Mouse (Mus musculus): ENCODE data around the gene Nr2c1.

Nr2c1 gene

DNA sequence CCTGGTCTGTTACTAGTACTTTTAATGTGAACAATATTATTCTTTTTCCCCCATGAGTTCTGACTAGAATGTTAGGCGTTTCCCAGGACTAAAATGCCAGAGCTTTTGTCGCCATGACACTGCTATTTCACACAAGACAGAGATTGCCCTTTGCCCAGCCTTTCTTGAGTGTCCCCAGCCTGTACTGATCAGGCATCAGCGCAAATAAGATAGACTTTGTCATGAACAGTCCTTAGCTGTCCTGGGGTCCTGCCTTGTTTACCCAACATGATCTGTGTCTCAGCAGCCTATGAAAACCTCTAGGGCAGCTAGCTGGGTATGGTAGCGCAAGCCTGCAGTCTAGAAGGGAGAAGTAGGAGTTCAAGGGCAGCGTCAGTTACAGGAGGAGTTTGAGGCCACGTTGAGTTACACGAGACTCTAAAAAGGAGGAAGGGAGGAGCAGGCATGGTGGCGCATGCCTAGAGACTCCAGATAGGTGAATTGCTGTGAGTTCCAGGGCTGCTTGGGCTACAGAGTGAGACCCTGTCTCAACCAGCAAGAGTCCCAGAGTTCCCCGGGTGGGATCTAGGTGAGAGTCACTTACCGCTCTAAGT lies 8.8 kb upstream of the Nr2c1 start:
- no peak for DNase-seq (ENCODE audit: low spot score in 2 of 2)

- DNase-seq (ENCODE audit: low spot score in 2 of 2) = no peak
These were observed 7.4 kb upstream of the Nr2c1 start for GRCm38 (mm10) chr10:94140227-94140931.

DNA sequence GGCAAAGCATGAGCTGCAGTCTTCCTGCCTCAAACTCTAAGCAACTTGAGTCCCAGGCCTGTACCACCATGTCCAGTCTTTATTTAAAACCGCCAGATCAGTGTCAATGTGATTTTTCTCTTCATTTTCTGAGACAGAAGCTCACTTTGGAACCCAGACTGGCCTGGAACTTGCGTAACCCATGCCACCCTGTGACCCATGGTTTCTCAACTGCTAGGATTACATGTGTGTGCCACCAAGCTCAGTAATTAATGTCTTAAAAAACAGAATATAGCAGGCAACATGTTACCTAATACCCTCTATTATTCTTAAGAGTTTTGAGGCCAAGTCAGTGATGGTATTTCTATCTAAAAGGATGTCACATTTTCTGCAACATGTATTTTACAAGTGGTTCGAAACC lies 5.4 kb upstream of the Nr2c1 start:
- DNase-seq (ENCODE audit: low spot score in 2 of 2) = no peak

DNA sequence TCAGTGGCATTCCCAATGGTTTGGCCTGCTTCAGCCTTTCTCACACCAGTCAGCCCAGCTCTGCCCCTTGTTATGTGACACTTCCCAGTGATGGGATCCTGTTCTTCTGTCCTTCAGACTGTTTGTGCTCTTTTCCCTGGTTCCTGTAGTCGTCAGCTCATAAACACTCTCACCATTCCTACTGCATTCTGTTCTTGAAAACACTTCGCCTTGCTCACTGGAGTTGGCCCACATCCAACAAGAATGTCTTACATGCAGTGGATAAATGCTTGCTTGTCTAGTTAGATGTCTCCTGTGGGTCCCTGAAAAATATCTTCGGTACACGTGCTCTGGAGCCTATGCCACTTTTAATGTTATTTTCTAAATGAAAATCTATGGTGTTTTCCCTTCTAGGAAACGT lies 3.2 kb upstream of the Nr2c1 start:
- DNase-seq (ENCODE audit: low spot score in 2 of 2) = no peak

- no peak for DNase-seq (ENCODE audit: low spot score in 2 of 2)
These were observed 450 bp upstream of the Nr2c1 start for GRCm38 (mm10) chr10:94147391-94147755.

DNA sequence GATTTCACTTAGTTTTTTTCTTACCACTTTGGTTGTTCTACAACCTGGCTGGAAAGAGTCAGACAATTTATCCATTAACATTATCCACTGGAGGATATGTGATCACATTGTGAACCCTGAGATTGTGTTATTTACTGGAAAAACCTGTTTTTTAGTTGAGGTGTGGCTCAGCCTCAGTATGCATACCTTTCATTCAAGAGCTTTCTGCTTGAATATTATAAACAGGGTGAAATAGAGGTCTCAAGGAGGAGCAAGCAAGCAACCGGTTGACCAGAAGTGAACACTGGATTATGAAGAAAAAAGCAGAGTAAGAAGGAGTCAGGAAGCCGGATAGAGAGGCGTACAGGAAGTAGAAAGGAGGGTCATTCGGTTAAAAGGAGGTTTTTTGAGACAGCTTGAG lies 3.7 kb downstream of the Nr2c1 start:
- no peak for DNase-seq (ENCODE audit: low spot score in 2 of 2)

- no peak for DNase-seq (ENCODE audit: low spot score in 2 of 2)
These were observed 6.0 kb downstream of the Nr2c1 start for GRCm38 (mm10) chr10:94153841-94154240.

GRCm38 (mm10) chr10:94158962-94159361 lies 11.1 kb downstream of the Nr2c1 start:
- DNase-seq (ENCODE audit: low spot score in 2 of 2) = no peak

DNA sequence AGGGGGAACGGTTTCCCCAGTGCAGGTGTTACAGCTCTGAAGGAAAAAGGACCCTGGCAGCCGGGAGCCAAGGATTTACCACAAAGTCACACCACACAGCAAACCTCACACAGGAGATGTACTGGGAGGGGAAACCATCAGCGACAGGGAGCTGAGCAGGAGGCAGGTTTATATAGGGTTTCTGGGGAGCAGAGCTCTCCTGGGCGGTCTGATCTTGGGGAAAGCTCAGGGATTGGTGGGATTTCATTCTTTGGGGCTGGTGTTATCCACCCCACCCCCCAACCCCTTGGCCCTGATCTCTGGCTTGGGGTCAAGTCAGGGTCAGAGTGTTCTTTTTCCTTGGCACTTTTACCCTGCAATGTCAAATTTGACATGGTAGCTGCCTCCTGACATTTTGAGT lies 11.6 kb downstream of the Nr2c1 start:
- no peak for DNase-seq (ENCODE audit: low spot score in 2 of 2)

DNA sequence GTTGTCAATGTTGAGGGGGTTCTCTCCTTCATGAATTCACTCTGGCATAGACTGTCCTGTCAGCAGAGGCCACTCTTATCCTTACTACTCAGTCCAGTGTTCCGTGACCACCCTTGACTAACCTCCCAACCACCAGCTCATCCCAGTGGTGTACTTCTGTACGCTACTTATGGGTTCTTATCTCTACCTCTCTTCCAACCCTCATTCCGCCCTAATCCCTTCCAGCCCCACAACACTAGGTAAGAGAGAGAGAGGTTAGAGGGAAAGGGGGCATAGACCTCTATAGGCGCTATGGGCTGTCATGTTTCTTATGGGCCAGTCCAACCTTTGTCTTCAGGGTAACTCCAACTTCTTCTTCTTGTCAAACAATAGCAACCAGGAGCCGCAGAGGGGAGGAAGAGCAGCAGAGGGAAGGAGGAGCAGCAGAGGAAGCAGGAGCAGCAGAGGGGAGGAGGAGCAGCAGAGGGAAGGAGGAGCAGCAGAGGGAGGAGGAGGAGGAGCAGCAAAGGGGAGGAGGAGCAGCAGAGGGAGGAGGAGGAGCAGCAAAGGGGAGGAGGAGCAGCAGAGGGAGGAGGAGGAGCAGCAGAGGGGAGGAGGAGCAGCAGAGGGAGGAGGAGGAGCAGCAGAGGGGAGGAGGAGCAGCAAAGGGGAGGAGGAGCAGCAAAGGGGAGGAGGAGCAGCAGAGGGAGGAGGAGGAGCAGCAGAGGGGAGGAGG lies 13.4 kb downstream of the Nr2c1 start:
- DNase-seq (ENCODE audit: low spot score in 2 of 2) = no peak

DNA sequence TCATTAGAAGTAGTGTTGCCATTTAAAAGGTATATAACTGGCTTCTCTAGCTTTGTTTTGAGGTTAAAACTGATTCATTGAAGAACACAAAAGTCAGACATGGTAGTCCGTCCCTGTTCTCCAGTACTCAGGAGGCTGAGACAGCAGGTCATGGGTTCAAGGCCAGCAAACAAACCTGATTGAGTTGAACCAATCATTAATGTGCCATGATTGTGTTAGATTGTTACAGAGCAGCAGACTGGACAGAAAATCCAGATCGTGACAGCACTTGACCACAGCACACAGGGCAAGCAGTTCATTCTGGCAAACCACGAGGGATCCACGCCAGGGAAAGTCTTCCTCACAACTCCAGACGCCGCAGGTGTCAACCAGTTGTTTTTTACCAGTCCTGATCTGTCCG lies 14.2 kb downstream of the Nr2c1 start:
- no peak for DNase-seq (ENCODE audit: low spot score in 2 of 2)

DNA sequence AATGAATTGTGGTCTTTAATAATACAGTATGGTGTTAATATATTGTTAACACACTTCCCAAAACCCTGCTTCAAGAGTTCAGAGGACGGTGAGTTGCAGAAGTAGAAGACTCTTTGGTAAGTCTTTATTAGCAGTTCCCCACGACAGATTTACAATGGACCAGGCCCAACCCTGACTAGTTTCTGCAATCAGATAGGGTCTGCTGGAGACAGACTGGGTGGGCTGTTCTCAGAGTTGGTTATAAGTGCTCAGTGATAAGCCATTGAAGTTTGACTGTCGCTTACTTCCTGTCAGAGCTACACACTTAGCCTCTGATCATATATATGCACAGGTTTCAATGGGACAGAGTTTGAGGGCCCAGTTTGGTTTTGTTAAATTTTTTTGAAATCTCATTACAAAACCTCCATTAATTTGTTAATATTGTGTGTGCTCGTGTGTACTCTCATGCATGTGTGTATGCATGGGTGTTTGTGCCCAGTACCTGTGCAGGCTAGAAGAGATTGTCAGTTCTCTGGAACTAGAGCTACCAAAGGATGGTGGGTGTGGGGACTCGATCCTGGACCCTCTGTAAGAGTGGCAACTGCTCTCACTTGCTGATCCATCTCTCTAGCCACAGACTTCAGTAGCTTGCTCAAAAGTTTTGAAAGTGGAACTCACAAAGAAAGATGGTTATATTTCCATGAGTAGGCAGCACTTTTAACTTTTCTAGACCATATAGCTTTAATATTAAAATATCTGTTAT lies 16.5 kb downstream of the Nr2c1 start:
- no peak for DNase-seq (ENCODE audit: low spot score in 2 of 2)

DNA sequence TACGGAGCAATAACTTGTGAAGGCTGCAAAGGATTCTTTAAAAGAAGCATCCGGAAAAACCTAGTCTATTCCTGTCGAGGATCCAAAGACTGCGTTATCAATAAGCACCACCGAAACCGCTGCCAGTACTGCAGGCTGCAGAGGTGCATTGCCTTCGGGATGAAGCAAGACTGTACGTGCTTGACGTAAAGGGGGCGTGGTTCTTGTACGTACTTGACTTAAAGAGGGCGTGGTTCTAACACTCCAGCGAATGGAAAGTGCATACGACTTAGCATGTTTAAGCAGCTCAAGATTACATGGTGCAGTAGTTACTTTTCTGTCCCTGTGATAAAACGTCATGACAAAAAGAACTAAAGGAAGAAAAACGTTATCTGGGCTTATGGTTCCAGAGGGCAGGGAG lies 17.6 kb downstream of the Nr2c1 start:
- DNase-seq (ENCODE audit: low spot score in 2 of 2) = no peak

DNA sequence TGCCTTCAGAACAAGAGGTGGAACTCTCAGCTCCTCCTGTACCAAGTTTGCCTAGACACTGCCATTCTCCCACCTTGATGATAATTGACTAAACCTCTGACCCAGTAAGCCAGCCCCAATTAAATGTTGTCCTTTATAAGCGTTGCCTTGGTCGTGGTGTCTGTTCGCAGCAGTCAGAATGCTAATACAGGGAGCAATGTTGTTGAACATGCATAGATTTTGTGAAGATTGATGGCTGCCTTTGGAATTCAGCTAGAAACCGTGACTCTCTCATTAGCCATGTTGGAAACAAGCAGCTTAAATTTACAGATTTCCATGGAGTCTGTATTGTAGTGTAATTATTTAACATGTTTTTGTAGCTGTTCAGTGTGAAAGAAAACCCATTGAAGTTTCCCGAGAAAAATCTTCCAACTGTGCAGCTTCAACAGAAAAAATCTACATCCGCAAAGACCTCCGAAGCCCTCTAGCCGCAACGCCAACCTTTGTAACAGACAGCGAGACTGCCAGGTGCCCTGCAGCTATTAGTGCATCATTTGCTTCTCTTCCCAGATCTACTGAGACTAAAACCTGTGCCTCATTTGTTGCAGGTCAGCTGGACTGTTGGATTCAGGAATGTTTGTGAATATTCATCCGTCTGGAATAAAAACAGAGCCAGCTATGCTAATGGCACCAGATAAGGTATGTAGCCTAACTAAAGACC lies 19.4 kb downstream of the Nr2c1 start:
- peak in 1 of 2 experiments; percentile 13 for DNase-seq (ENCODE audit: low spot score in 2 of 2)

DNA sequence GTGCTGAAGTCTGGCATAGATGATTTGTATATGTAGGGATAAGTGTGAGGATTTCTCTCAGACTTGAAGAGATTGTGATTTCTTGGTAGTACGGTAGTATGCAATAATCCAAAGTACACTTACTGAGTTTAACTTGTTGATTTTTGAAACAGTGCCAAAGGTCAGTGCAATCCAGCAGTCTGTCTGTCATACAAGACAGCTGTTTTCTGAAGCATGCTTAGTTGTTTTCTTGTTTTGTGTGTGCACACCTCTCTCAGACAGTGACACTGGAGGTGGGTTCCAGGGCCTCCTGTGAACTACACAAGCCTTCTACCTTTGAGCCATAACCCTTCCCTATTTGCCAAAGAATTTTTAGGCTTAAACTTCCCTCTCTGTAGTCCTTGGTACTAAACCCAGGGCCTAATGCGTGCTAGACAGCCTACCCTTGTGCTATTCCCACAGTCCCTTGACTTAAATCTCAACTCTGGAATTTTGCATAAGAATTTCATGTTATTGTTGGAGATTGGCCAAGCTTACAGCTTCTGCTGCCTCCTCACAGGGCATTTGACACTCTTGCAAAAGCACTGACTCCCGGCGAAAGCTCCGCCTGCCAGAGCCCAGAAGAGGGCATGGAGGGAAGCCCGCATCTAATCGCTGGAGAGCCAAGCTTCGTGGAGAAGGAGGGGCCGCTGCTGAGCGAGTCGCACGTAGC lies 23.8 kb downstream of the Nr2c1 start:
- DNase-seq (ENCODE audit: low spot score in 2 of 2) = no peak

- DNase-seq (ENCODE audit: low spot score in 2 of 2) = no peak
These were observed 24.3 kb downstream of the Nr2c1 start for GRCm38 (mm10) chr10:94172137-94172536.

DNA sequence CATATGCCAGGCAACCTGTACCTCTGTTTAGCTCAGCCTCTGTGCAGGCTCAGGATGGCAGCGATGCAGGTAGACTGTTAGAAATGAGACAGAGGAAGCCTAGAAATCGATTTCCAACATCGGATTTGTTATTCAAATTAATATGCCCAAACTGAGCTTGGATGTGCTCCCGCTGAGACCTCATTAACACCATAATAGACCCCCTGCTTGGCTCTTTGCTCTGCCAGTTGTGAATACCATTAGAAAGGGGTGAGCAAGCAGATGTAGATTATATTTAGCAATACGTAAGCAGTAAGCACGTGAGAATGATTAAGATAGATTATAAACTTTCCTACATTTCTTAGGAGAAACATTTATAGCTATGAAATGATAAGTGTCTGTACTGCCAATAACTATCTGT lies 24.9 kb downstream of the Nr2c1 start:
- DNase-seq (ENCODE audit: low spot score in 2 of 2) = no peak

DNA sequence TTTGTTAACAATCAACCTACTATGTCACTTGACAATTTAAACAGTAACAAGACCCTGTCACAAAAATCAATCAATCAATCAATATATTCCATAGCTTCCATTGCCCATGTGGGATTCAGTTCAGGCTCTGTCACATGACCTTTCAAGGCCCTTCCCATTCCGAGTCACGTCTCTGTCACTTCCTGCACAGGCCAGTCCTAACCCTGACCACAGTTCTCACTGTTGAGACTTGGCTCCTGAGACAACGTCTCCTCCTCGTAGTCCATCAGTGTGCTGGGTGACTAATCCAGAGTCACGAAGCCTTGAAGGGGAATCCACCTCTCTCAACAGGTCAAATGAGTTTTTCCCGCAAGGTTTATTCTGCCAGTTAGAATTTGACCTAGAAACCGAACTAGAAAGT lies 26.8 kb downstream of the Nr2c1 start:
- DNase-seq (ENCODE audit: low spot score in 2 of 2) = no peak

- no peak for DNase-seq (ENCODE audit: low spot score in 2 of 2)
These were observed 35.4 kb downstream of the Nr2c1 start for GRCm38 (mm10) chr10:94183199-94183598.

DNA sequence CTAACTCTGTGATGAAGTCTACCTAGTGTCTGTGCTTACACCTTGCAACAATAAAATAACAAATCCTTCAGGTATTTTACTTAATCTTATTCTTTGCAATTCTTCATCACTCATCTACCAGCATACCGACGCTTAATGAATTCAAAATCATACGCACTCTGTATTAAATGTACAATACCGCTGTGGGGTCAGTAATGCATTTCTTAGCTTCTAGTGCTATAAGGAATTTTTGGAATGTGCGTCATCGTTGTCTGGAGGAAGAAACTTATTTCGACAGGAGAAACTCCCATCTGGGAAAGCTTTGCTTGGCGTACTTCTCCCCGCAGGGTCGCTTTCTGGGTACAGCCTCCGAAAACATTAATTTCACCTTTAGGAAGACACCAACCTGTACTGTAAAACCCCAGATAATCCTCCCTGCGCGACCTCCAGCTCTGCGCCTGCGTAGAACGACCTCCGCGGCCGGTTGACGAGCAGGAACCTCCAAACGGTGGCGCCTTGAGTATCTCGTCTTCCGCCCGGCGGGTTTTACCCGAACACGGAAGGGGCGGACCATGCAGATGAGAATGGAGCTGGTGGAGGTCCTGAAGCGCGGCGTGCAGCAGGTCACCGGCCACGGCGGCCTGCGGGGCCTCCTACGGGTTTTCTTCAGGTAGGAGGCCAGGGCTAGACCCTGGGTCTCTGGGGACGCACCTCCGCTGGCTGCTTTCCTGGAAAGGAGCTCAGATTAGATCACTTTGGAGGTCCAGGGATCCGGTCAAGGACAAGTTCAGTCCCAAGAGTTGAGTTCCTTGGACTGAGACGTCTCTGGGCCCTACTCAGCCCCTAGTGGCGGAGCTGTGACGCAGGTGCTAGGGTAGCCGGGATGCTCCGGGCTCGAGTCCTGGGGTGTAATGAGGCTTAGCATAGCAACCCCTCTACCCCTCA lies 50.9 kb downstream of the Nr2c1 start, which contains the start of gene Ndufa12:
Gene Ndufa12 (plus strand): TSS at position 239 of the 924 bp plus-strand sequence.
- DNase-seq (ENCODE audit: low spot score in 2 of 2) = peak; percentile 91 to 95
